In genomic region chr1:172376758-172377458, GRCm38 (mm10) we compare ENCODE assay signal across 8 mouse cellular contexts. TPM values are rescaled to one million over a fixed set of nuclear protein-coding genes. Genes with fewer than 3 reads are reported as not detected.
DNase-seq lines count a peak whose midpoint lies in the region; ATAC-seq and TF ChIP-seq lines count a peak whose summit lies in the region.

No protein-coding gene starts in this region.

- H3K36me3 ChIP-seq in heart, embryonic 14.5 days (ENCODE audit: control insufficient read depth, insufficient read depth, low read length) = peaks cover 21% of the 10 kb centered on the region
- H3K36me3 ChIP-seq in limb, embryonic 12.5 days = peaks cover 33% of the 10 kb centered on the region
- peaks cover 13% of the 10 kb centered on the region; the same call in 1 of the 2 replicates for H3K36me3 ChIP-seq in midbrain, embryonic 16.5 days (ENCODE audit: control insufficient read depth, insufficient read depth, low read length)

- 2% methylated on average over 62 of the region's 62 CpGs for WGBS in heart, embryonic 14.5 days
- WGBS in limb, embryonic 12.5 days = 3% methylated on average over 62 of the region's 62 CpGs
- WGBS in midbrain, embryonic 16.5 days = 3% methylated on average over 62 of the region's 62 CpGs

- peak overlapping the region; percentile 96 for H3K4me3 ChIP-seq in cortical plate, adult 2 months (ENCODE audit: insufficient read depth, low read length)
- peak overlapping the region; percentile 73 to 96 for H3K4me3 ChIP-seq in heart, embryonic 14.5 days (ENCODE audit: control insufficient read depth in 1 of 2, insufficient read depth in 1 of 2, low read depth in 1 of 2, low read length in 2 of 2)
- peak overlapping the region; percentile 95 for H3K4me3 ChIP-seq in limb, embryonic 12.5 days (replicated peaks)
- peak overlapping the region; percentile 95 for H3K4me3 ChIP-seq in midbrain, embryonic 16.5 days (ENCODE audit: low read depth, low read length)

- DNase-seq in adrenal gland, adult 18-20 months (ENCODE audit: low spot score in 2 of 2) = peak; percentile 25 to 36
- no peak for DNase-seq in adrenal gland, adult 8-10 months
- peak; percentile 62 for DNase-seq in 3134 (ENCODE audit: extremely low read depth, insufficient read length, low spot score)
- DNase-seq in layer of hippocampus, postnatal 36 days = no peak

- no peaks in the 10 kb centered on the region for H3K27me3 ChIP-seq in heart, embryonic 14.5 days (ENCODE audit: control insufficient read depth, insufficient read depth, low read length)
- H3K27me3 ChIP-seq in limb, embryonic 12.5 days = no peaks in the 10 kb centered on the region
- H3K27me3 ChIP-seq in midbrain, embryonic 16.5 days (ENCODE audit: control insufficient read depth, insufficient read depth, low read depth, low read length) = no peaks in the 10 kb centered on the region

- peaks cover 8% of the 10 kb centered on the region for H3K4me1 ChIP-seq in cortical plate, adult 2 months (ENCODE audit: control insufficient read depth, insufficient read depth, low read length)
- H3K4me1 ChIP-seq in heart, embryonic 14.5 days (ENCODE audit: control insufficient read depth in 2 of 2, insufficient read depth in 2 of 2, low read length in 2 of 2) = peaks cover 5 to 16% of the 10 kb centered on the region in 2 experiments
- peaks cover 25% of the 10 kb centered on the region for H3K4me1 ChIP-seq in limb, embryonic 12.5 days (replicated peaks)
- peaks cover 39% of the 10 kb centered on the region for H3K4me1 ChIP-seq in midbrain, embryonic 16.5 days (ENCODE audit: control insufficient read depth, insufficient read depth, low read length)

- H3K27ac ChIP-seq in cortical plate, adult 2 months (ENCODE audit: insufficient read depth, low read length) = no peak overlapping the region; the same call in 1 of the 2 replicates
- H3K27ac ChIP-seq in heart, embryonic 14.5 days (replicated peaks in 1 of 2; ENCODE audit: control insufficient read depth in 1 of 2, insufficient read depth in 1 of 2, low read depth in 2 of 2, low read length in 2 of 2) = peak overlapping the region in 1 of 2 experiments; percentile 68; a peak in 2 of 4 replicates
- peak overlapping the region; percentile 73; the same call in 1 of the 2 replicates for H3K27ac ChIP-seq in limb, embryonic 12.5 days
- H3K27ac ChIP-seq in midbrain, embryonic 16.5 days (ENCODE audit: low read length) = peak overlapping the region; percentile 80

- H3K9ac ChIP-seq in heart, embryonic 14.5 days (ENCODE audit: low read length) = peak overlapping the region; percentile 92
- peak overlapping the region; percentile 78 for H3K9ac ChIP-seq in limb, embryonic 12.5 days (replicated peaks)
- H3K9ac ChIP-seq in midbrain, embryonic 16.5 days (ENCODE audit: low read depth, low read length) = peak overlapping the region; percentile 92

- H3K4me2 ChIP-seq in heart, embryonic 14.5 days (ENCODE audit: low read length) = peak overlapping the region; percentile 97
- H3K4me2 ChIP-seq in limb, embryonic 12.5 days = peak overlapping the region; percentile 97
- H3K4me2 ChIP-seq in midbrain, embryonic 16.5 days (ENCODE audit: low read length) = peak overlapping the region; percentile 97

- no peaks in the 10 kb centered on the region for H3K9me3 ChIP-seq in heart, embryonic 14.5 days (ENCODE audit: control insufficient read depth, low read length)
- H3K9me3 ChIP-seq in limb, embryonic 12.5 days = no peaks in the 10 kb centered on the region
- H3K9me3 ChIP-seq in midbrain, embryonic 16.5 days (replicated peaks; ENCODE audit: control insufficient read depth, low read length, poor library complexity, severe bottlenecking) = no peaks in the 10 kb centered on the region

- TF ChIP-seq CTCF in cortical plate, adult 2 months (IDR thresholded peaks at IDR 0.05; ENCODE audit: extremely low read depth, insufficient read depth, low read length) = no peak

- no peak; the same call in 1 of the 2 replicates for ATAC-seq in heart, embryonic 14.5 days (ENCODE audit: insufficient number of reproducible peaks, insufficient read depth, low FRiP score, low read depth)
- no peak; the same call in 1 of the 2 replicates for ATAC-seq in limb, embryonic 12.5 days (ENCODE audit: insufficient number of reproducible peaks, insufficient read depth, low FRiP score, low TSS enrichment, low read depth)
- ATAC-seq in midbrain, embryonic 16.5 days = no peak; the same call in none of the 2 replicates

- no peak for TF ChIP-seq POLR2A in cortical plate, adult 2 months (IDR thresholded peaks at IDR 0.05; ENCODE audit: extremely low read depth, insufficient read depth, low read length)

RNA-seq across cellular contexts. Expression of gene Pigm, which starts 0.6 kb away (rescaled TPM):
- 10 to 100 TPM in 1 of 2 experiments, 1 to 10 TPM in 1; 9.3 to 11.5 TPM for total RNA-seq in adrenal gland, adult 18-20 months (2021)
- total RNA-seq in adrenal gland, adult 8-10 months (2022) = 10 to 100 TPM; 11.1 to 13.2 (median 11.8) TPM
- 6.5 TPM in 2 replicates for polyA plus RNA-seq in cortical plate, adult 2 months (2012; rRNA removed)
- 5.6 and 6.3 TPM in 2 replicates for polyA plus RNA-seq in heart, embryonic 14.5 days (2014; fragmentation: Nextera tagmentation; extraction: Ambion mirVana)
- 9.3 and 9.8 TPM in 2 replicates for polyA plus RNA-seq in limb, embryonic 12.5 days (2016; fragmentation: Nextera tagmentation; extraction: Ambion mirVana)
- 3.4 and 3.5 TPM in 2 replicates for polyA plus RNA-seq in midbrain, embryonic 16.5 days (2015; fragmentation: Nextera tagmentation; extraction: Ambion mirVana)
- total RNA-seq in layer of hippocampus, postnatal 36 days (2021) = 1 to 10 TPM; 9.1 TPM

RNA-seq across cellular contexts. Expression of gene Kcnj10, which starts 35.9 kb away (rescaled TPM):
- 1 to 10 TPM; 1.3 to 1.5 TPM for total RNA-seq in adrenal gland, adult 18-20 months (2021)
- total RNA-seq in adrenal gland, adult 8-10 months (2022) = 1 to 10 TPM; 1.0 to 2.6 (median 1.7) TPM
- 96.8 and 102 TPM in 2 replicates for polyA plus RNA-seq in cortical plate, adult 2 months (2012; rRNA removed)
- not detected in 2 replicates for polyA plus RNA-seq in heart, embryonic 14.5 days (2014; fragmentation: Nextera tagmentation; extraction: Ambion mirVana)
- polyA plus RNA-seq in limb, embryonic 12.5 days (2016; fragmentation: Nextera tagmentation; extraction: Ambion mirVana) = 0.04 and 0.05 TPM in 2 replicates
- 1.5 and 2.5 TPM in 2 replicates for polyA plus RNA-seq in midbrain, embryonic 16.5 days (2015; fragmentation: Nextera tagmentation; extraction: Ambion mirVana)
- 10 to 100 TPM; 89.3 to 94.4 TPM for total RNA-seq in layer of hippocampus, postnatal 36 days (2021)

RNA-seq across cellular contexts. Expression of gene Kcnj9, which starts 47.8 kb away (rescaled TPM):
- under 1 TPM in 1 of 2 experiments, not detected in 1; 0.22 TPM for total RNA-seq in adrenal gland, adult 18-20 months (2021)
- total RNA-seq in adrenal gland, adult 8-10 months (2022) = under 1 TPM; 0.10 to 0.95 (median 0.48) TPM
- polyA plus RNA-seq in cortical plate, adult 2 months (2012; rRNA removed) = 169 and 180 TPM in 2 replicates
- polyA plus RNA-seq in heart, embryonic 14.5 days (2014; fragmentation: Nextera tagmentation; extraction: Ambion mirVana) = not detected in 2 replicates
- polyA plus RNA-seq in limb, embryonic 12.5 days (2016; fragmentation: Nextera tagmentation; extraction: Ambion mirVana) = not detected in 2 replicates
- polyA plus RNA-seq in midbrain, embryonic 16.5 days (2015; fragmentation: Nextera tagmentation; extraction: Ambion mirVana) = 7.7 and 7.8 TPM in 2 replicates
- 10 to 100 TPM; 63.6 to 66.8 TPM for total RNA-seq in layer of hippocampus, postnatal 36 days (2021)

Comparison
In these comparisons a context has a peak if more than half of its experiments do, and no peak if none do; other contexts are left out.
1. DNase-seq: peak in adrenal gland, adult 18-20 months (2 of 2) and 3134 (single experiment); none in adrenal gland, adult 8-10 months (single experiment) and layer of hippocampus, postnatal 36 days (0 of 2).
2. RNA of gene Kcnj10, which starts 35.9 kb away (polyA plus RNA-seq): 96.8 to 102 TPM in cortical plate, adult 2 months; 1.5 to 2.5 TPM in midbrain, embryonic 16.5 days, 0.04 to 0.05 TPM in limb, embryonic 12.5 days and not detected in heart, embryonic 14.5 days; every median in the first group is over 10 times any median in the second.
3. RNA of gene Kcnj9, which starts 47.8 kb away (polyA plus RNA-seq): 169 to 180 TPM in cortical plate, adult 2 months; 7.7 to 7.8 TPM in midbrain, embryonic 16.5 days, not detected in limb, embryonic 12.5 days and not detected in heart, embryonic 14.5 days; every median in the first group is over 10 times any median in the second.
4. Peak in every context shown above with its lines, with median percentiles within 50 percentile points of each other: H3K4me3 ChIP-seq, H3K4me2 ChIP-seq and H3K9ac ChIP-seq.